Mouse (Mus musculus): ENCODE results near the gene Itfg2. TPM values are rescaled to one million over a fixed set of nuclear protein-coding genes. Genes with fewer than 3 reads are reported as not detected.

Gene Itfg2
- polyA plus RNA-seq, 1 experiment from 2014 or later: 25.8 TPM

GRCm38 (mm10) chr6:128438317-128438870, 13.7 kb upstream of the Itfg2 start, which contains the start of gene Fkbp4:
Gene Fkbp4 (minus strand): TSS chr6:128438677.
- H3K27ac ChIP-seq (ENCODE audit: low read depth, low read length): peak within 1 kb of the TSS; percentile 95
- H3K36me3 ChIP-seq (ENCODE audit: control insufficient read depth, insufficient read depth, low read length): peaks cover 18% of the 10 kb centered on the region
- H3K4me3 ChIP-seq (ENCODE audit: low read depth, low read length): peak within 1 kb of the TSS; percentile 95
- H3K27me3 ChIP-seq (ENCODE audit: control insufficient read depth, insufficient read depth, low read length): no peaks in the 10 kb centered on the region
- H3K4me1 ChIP-seq (ENCODE audit: control insufficient read depth, insufficient read depth, low read length): peaks cover 27% of the 10 kb centered on the region
- ATAC-seq (replicated peaks; ENCODE audit: insufficient number of reproducible peaks, low FRiP score, low TSS enrichment): peak; percentile 95
- under 1% methylated on average over 64 of the region's 67 CpGs for WGBS (ENCODE audit: insufficient replicate concordance)
- peak within 1 kb of the TSS; percentile 98 for H3K9ac ChIP-seq (ENCODE audit: low read depth, low read length)
- no peaks in the 10 kb centered on the region for H3K9me3 ChIP-seq (replicated peaks; ENCODE audit: control insufficient read depth, low read length)
- H3K4me2 ChIP-seq: peak within 1 kb of the TSS; percentile 75

- Histone ChIP-seq H3K27ac (ENCODE audit: low read depth, low read length) (peak overlapping the region; percentile 95), H3K4me3 (ENCODE audit: low read depth, low read length) (peak overlapping the region; percentile 95), H3K4me1 (ENCODE audit: control insufficient read depth, insufficient read depth, low read length) (peaks cover 27% of the 10 kb centered on the region), H3K9me3 (replicated peaks; ENCODE audit: control insufficient read depth, low read length) (no peaks in the 10 kb centered on the region), H3K27me3 (ENCODE audit: control insufficient read depth, insufficient read depth, low read length) (no peaks in the 10 kb centered on the region), H3K9ac (ENCODE audit: low read depth, low read length) (peak overlapping the region; percentile 98), H3K4me2 (peak overlapping the region; percentile 75), H3K36me3 (ENCODE audit: control insufficient read depth, insufficient read depth, low read length) (peaks cover 23% of the 10 kb centered on the region)
- ATAC-seq (replicated peaks; ENCODE audit: insufficient number of reproducible peaks, low FRiP score, low TSS enrichment): peak; percentile 75
- WGBS (ENCODE audit: insufficient replicate concordance): under 1% methylated on average over 52 of the region's 52 CpGs
Observed at GRCm38 (mm10) chr6:128437731-128438316, 13.1 kb upstream of the Itfg2 start.

GRCm38 (mm10) chr6:128437288-128437687, 12.6 kb upstream of the Itfg2 start:
- peaks cover 27% of the 10 kb centered on the region for H3K4me1 ChIP-seq (ENCODE audit: control insufficient read depth, insufficient read depth, low read length)
- peak overlapping the region; percentile 98 for H3K9ac ChIP-seq (ENCODE audit: low read depth, low read length)
- WGBS (ENCODE audit: insufficient replicate concordance): 2% methylated on average over 10 of the region's 10 CpGs
- no peaks in the 10 kb centered on the region for H3K27me3 ChIP-seq (ENCODE audit: control insufficient read depth, insufficient read depth, low read length)
- no peak for ATAC-seq (replicated peaks; ENCODE audit: insufficient number of reproducible peaks, low FRiP score, low TSS enrichment)
- peak overlapping the region; percentile 75 for H3K4me2 ChIP-seq
- H3K4me3 ChIP-seq (ENCODE audit: low read depth, low read length): peak overlapping the region; percentile 95
- H3K36me3 ChIP-seq (ENCODE audit: control insufficient read depth, insufficient read depth, low read length): peaks cover 28% of the 10 kb centered on the region
- H3K27ac ChIP-seq (ENCODE audit: low read depth, low read length): peak overlapping the region; percentile 95; the same call in 1 of the 2 replicates
- no peaks in the 10 kb centered on the region for H3K9me3 ChIP-seq (replicated peaks; ENCODE audit: control insufficient read depth, low read length)

GRCm38 (mm10) chr6:128436356-128437005, 11.8 kb upstream of the Itfg2 start:
- Histone ChIP-seq H3K27me3 (ENCODE audit: control insufficient read depth, insufficient read depth, low read length) (no peaks in the 10 kb centered on the region), H3K9me3 (replicated peaks; ENCODE audit: control insufficient read depth, low read length) (no peaks in the 10 kb centered on the region), H3K9ac (ENCODE audit: low read depth, low read length) (no peak overlapping the region; the same call in 1 of the 2 replicates), H3K36me3 (ENCODE audit: control insufficient read depth, insufficient read depth, low read length) (peaks cover 37% of the 10 kb centered on the region), H3K27ac (ENCODE audit: low read depth, low read length) (no peak overlapping the region), H3K4me1 (ENCODE audit: control insufficient read depth, insufficient read depth, low read length) (peaks cover 27% of the 10 kb centered on the region), H3K4me3 (ENCODE audit: low read depth, low read length) (peak overlapping the region; percentile 95), H3K4me2 (peak overlapping the region; percentile 75)
- WGBS (ENCODE audit: insufficient replicate concordance): 80% methylated on average over 8 of the region's 8 CpGs
- no peak for ATAC-seq (replicated peaks; ENCODE audit: insufficient number of reproducible peaks, low FRiP score, low TSS enrichment)

- WGBS (ENCODE audit: insufficient replicate concordance): 32% methylated on average over 5 of the region's 5 CpGs
- no peak for ATAC-seq (replicated peaks; ENCODE audit: insufficient number of reproducible peaks, low FRiP score, low TSS enrichment)
- H3K4me1 ChIP-seq (ENCODE audit: control insufficient read depth, insufficient read depth, low read length): peaks cover 27% of the 10 kb centered on the region
- H3K36me3 ChIP-seq (ENCODE audit: control insufficient read depth, insufficient read depth, low read length): peaks cover 43% of the 10 kb centered on the region
- no peak overlapping the region for H3K9ac ChIP-seq (ENCODE audit: low read depth, low read length)
- H3K4me2 ChIP-seq: 0 out of 2 replicates have a peak overlapping the region, but pooled peaks have one; percentile 20
- no peaks in the 10 kb centered on the region for H3K9me3 ChIP-seq (replicated peaks; ENCODE audit: control insufficient read depth, low read length)
- H3K27me3 ChIP-seq (ENCODE audit: control insufficient read depth, insufficient read depth, low read length): no peaks in the 10 kb centered on the region
- H3K27ac ChIP-seq (ENCODE audit: low read depth, low read length): peak overlapping the region; percentile 7; the same call in 1 of the 2 replicates
- H3K4me3 ChIP-seq (ENCODE audit: low read depth, low read length): no peak overlapping the region
Observed at GRCm38 (mm10) chr6:128435474-128435873, 10.7 kb upstream of the Itfg2 start.

GRCm38 (mm10) chr6:128433566-128433965, 8.8 kb upstream of the Itfg2 start:
- Histone ChIP-seq H3K9me3 (replicated peaks; ENCODE audit: control insufficient read depth, low read length) (no peaks in the 10 kb centered on the region), H3K36me3 (ENCODE audit: control insufficient read depth, insufficient read depth, low read length) (peaks cover 57% of the 10 kb centered on the region), H3K4me1 (ENCODE audit: control insufficient read depth, insufficient read depth, low read length) (peaks cover 22% of the 10 kb centered on the region), H3K9ac (ENCODE audit: low read depth, low read length) (no peak overlapping the region), H3K4me3 (ENCODE audit: low read depth, low read length) (no peak overlapping the region), H3K4me2 (no peak overlapping the region), H3K27ac (ENCODE audit: low read depth, low read length) (no peak overlapping the region), H3K27me3 (ENCODE audit: control insufficient read depth, insufficient read depth, low read length) (no peaks in the 10 kb centered on the region)
- ATAC-seq (replicated peaks; ENCODE audit: insufficient number of reproducible peaks, low FRiP score, low TSS enrichment): no peak
- WGBS (ENCODE audit: insufficient replicate concordance): 89% methylated on average over 13 of the region's 13 CpGs

- H3K27ac ChIP-seq (ENCODE audit: low read depth, low read length): no peak overlapping the region
- no peaks in the 10 kb centered on the region for H3K9me3 ChIP-seq (replicated peaks; ENCODE audit: control insufficient read depth, low read length)
- H3K4me1 ChIP-seq (ENCODE audit: control insufficient read depth, insufficient read depth, low read length): peaks cover 22% of the 10 kb centered on the region
- WGBS (ENCODE audit: insufficient replicate concordance): 94% methylated on average over 13 of the region's 13 CpGs
- no peaks in the 10 kb centered on the region for H3K27me3 ChIP-seq (ENCODE audit: control insufficient read depth, insufficient read depth, low read length)
- H3K4me2 ChIP-seq: no peak overlapping the region
- H3K36me3 ChIP-seq (ENCODE audit: control insufficient read depth, insufficient read depth, low read length): peaks cover 59% of the 10 kb centered on the region
- ATAC-seq (replicated peaks; ENCODE audit: insufficient number of reproducible peaks, low FRiP score, low TSS enrichment): no peak
- H3K9ac ChIP-seq (ENCODE audit: low read depth, low read length): no peak overlapping the region
- no peak overlapping the region for H3K4me3 ChIP-seq (ENCODE audit: low read depth, low read length)
Observed at GRCm38 (mm10) chr6:128432356-128432915, 7.7 kb upstream of the Itfg2 start.

GRCm38 (mm10) chr6:128429826-128430225, 5.1 kb upstream of the Itfg2 start:
- Histone ChIP-seq H3K9me3 (replicated peaks; ENCODE audit: control insufficient read depth, low read length) (no peaks in the 10 kb centered on the region), H3K27me3 (ENCODE audit: control insufficient read depth, insufficient read depth, low read length) (no peaks in the 10 kb centered on the region), H3K27ac (ENCODE audit: low read depth, low read length) (no peak overlapping the region), H3K36me3 (ENCODE audit: control insufficient read depth, insufficient read depth, low read length) (peaks cover 55% of the 10 kb centered on the region), H3K9ac (ENCODE audit: low read depth, low read length) (no peak overlapping the region), H3K4me3 (ENCODE audit: low read depth, low read length) (no peak overlapping the region), H3K4me2 (no peak overlapping the region), H3K4me1 (ENCODE audit: control insufficient read depth, insufficient read depth, low read length) (peaks cover 4% of the 10 kb centered on the region)
- ATAC-seq (replicated peaks; ENCODE audit: insufficient number of reproducible peaks, low FRiP score, low TSS enrichment): no peak
- 87% methylated on average over 6 of the region's 6 CpGs for WGBS (ENCODE audit: insufficient replicate concordance)

Data from heart, embryonic 11.5 days (tissue).